Mouse (Mus musculus) left cerebral cortex, postnatal 25 days (tissue): ENCODE measurements around the gene Rpa1. TPM values are rescaled to one million over a fixed set of nuclear protein-coding genes. Genes with fewer than 3 reads are reported as not detected.

Experiments used
- DNase-seq, 2 experiments: peaks; one replicate each; pipeline ENCODE4 v3.0.0; 2022; ENCODE audit warnings: low spot score in 2 of 2, mixed read lengths in 1 of 2
- intact Hi-C: fragments of 180-260 bp; cut with DNase I; formaldehyde crosslinking; loops from one replicate; pipeline ENCODE4 v1.15.1; 2025
- total RNA-seq, 2 experiments: library from RNA; stranded (reverse); gene quantifications; 2 replicates each; pipeline ENCODE4 v1.2.3; 2021

Gene Rpa1
- total RNA-seq, 2 experiments from 2014 or later, result 44.2 to 46.9 TPM

DNA sequence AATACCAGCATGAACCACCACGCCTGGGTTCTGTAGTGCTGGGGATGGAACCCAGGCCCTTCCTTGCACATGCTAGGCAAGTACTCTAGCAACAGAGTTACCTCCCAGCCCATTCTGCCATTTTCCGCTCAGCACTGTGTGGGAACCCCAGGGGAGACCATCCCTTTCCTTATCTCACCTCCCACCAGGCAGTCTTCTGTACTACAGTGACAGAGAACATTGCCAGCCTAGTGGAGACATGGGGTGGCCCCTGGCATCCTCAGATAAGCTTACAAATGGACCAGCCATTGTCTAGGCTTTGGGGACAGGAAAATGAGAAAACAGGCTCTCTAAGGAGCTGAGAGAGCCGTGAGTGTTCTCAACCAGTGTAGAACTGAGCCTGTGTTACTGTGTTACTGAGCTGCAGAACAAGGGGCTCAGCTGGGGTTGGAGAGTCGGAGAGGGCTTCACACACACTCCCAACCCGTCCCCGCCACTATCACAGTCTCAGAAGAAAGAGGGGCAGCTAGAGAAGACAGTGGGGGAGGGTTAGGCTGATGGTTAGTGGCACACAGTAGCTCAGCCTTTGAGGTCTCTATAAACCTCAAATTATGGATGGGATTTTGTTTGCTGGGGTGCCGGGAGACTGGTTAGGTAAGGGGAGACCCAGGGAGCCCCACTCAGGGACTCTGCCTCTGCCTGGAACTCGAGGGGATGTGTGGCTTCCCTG is 77.7 kb downstream of the Rpa1 start:
- no peak for DNase-seq
- intact Hi-C loops, result no loop called here

DNA sequence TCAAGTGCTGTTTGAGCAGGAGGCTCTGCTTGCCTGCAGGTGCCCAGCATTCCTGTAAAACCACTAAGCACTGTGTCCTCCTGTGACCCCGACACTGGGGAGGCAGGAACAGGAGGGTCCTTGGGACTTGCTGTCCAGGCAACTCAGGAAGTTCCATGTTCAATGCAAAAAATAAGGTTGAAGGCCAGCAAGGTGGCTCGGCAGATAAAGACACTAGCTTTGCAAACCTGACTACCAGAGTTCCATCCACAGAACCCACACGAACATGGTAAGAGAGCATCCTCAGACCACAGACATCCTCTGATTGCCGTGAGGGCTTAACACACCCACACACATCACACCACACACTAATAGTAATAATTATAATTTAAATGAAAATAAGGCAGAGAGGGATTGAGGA is 78.9 kb downstream of the Rpa1 start:
- no peak for DNase-seq
- intact Hi-C loops, result no loop called here

- no peak for DNase-seq
- intact Hi-C loops, result no loop called here
Observed at GRCm38 (mm10) chr11:75268492-75268891, 79.6 kb downstream of the Rpa1 start.

GRCm38 (mm10) chr11:75267826-75268281 is 80.3 kb downstream of the Rpa1 start:
- intact Hi-C loops, result no loop called here

GRCm38 (mm10) chr11:75265545-75265944 is 82.6 kb downstream of the Rpa1 start:
- no peak for DNase-seq
- intact Hi-C loops, result no loop called here

More at GRCm38 (mm10) chr11:75267826-75268281, 80.3 kb downstream of the Rpa1 start:
- DNase-seq, result peak; percentile 56 to 89

GRCm38 (mm10) chr11:75264550-75264949 is 83.6 kb downstream of the Rpa1 start:
- no peak for DNase-seq
- intact Hi-C loops, result no loop called here

GRCm38 (mm10) chr11:75263964-75264312 is 84.2 kb downstream of the Rpa1 start:
- intact Hi-C loops, result no loop called here
- DNase-seq, result no peak

- intact Hi-C loops, result no loop called here
- DNase-seq, result no peak
Observed at GRCm38 (mm10) chr11:75263274-75263963, 84.7 kb downstream of the Rpa1 start.

DNA sequence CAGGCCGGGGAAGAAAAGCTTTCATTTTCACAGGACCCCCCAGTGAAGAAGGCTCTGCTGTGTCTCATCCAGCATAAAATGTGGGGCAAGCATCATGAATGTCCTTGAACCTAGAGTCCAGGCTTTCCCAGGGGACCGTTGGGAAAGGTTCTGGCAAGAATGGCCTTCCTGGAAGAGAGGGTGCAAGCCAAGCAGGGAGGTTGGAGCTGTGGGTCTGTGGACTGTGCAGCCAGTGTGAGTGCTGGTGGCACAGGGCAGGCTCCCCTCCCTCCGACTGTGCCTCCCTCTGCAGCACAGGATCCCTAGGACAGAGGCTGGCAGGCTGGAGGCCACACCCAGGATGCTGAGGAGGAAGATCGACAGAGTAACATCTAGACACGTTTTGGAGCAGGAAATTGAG is 85.3 kb downstream of the Rpa1 start:
- no peak for DNase-seq
- intact Hi-C loops, result no loop called here

DNA sequence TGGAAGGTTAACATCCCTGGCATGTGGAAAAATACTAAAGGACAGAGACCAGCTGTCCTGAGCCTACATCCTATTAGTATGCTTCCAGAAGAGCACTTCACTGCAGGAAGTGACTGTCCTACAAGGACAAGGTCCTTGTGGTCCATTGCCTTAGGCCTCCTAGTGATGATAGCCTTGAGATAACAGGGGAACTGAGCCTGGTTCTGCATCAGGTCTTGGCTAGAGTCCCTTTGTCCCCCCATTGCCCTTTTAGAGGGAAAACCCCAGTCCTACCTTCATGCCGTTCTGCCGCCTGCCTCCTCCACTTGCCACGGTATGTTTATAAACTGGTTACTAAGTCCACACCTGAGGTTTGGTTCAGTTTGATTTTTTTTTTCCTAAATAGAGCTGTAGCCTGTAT is 85.9 kb downstream of the Rpa1 start:
- no peak for DNase-seq
- intact Hi-C loops, result no loop called here

DNA sequence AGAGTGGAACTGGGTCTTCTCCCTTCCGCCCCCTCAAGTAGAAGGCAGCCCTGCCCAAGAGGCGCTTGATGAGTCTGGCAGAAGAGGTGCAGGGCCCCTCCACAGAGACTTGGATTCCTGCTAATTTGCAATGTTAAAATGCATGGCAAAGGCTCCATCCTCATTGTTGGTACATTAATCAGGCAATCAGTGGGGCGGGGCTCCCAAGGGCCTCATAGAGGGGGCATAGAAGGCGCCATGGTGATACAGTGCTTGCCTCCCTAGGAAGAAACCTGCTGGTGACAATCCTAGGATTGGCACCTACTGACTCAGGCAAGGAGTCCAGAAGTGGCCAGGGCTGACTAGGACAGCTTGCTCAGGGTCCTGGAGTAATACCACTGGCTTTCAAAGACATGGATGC is 86.4 kb downstream of the Rpa1 start:
- intact Hi-C loops, result no loop called here
- no peak for DNase-seq

- no peak for DNase-seq
- intact Hi-C loops, result no loop called here
Observed at GRCm38 (mm10) chr11:75261016-75261415, 87.1 kb downstream of the Rpa1 start.

- peak in 1 of 2 experiments; percentile 87 for DNase-seq
- intact Hi-C loops, result no loop called here
Observed at GRCm38 (mm10) chr11:75259996-75260561, 88.0 kb downstream of the Rpa1 start.

GRCm38 (mm10) chr11:75259416-75259815 is 88.7 kb downstream of the Rpa1 start:
- peak in 1 of 2 experiments; percentile 65 for DNase-seq
- intact Hi-C loops, result no loop called here

GRCm38 (mm10) chr11:75257056-75257648 is 91.0 kb downstream of the Rpa1 start:
- no peak for DNase-seq
- intact Hi-C loops, result no loop called here

GRCm38 (mm10) chr11:75255330-75255729 is 92.8 kb downstream of the Rpa1 start:
- DNase-seq, result no peak
- intact Hi-C loops, result no loop called here

DNA sequence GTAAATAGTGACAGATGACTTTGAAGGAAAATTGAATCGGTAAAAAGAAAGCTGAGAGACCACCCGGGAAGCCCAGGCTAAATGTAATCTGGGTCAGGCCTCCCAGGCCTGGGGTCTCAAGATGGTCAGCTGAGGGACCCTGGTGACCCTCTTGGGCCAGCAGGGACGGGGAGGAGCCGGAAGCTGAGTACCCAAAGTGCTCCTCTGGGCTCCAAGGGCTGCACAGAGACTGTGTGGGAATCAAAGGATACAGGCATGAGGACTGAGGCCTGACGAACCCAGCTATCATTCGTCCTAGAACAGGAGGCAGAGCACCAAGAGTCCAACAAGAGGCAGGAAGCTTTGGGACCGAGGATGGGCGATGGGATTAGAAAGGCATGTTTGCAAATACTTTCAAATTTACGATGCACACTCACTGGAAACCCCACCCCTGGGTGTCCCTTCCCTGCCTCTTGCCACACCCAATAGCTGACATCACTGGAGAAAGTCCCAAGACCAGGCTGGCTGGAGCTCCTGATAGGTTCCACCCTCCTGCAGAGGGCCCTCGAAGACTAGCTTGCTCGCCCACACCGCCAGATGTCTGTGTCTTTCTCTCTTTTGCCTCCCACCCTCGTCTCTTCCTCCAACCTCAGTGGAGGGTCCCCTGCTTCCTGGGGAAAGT is 93.7 kb downstream of the Rpa1 start:
- intact Hi-C loops, result no loop called here
- DNase-seq, result peak; percentile 64 to 91

DNA sequence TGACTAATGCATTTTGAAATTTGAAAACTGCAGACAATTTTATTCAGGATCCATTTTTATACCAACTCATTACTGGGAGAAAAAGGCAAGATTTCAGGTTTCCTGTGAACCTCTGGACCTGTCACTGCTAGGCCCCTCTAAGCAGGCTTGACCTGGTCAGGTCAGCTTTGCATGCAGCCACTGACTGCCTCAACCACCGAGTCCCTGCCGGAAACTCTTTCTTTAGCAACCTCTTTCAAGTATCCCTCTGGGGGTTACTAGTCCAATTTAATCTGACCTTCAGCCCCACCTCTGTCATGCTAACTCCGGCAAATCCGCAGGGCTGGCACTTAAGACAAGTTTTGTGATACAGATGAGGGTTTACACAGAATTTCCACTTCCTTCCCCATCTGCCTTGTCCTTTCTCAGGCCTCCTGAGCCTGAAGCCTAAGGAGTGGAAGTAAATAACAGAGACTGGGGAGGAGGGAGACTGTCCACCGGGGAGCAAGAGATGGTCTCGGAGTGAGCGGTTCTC is 96.5 kb downstream of the Rpa1 start:
- intact Hi-C loops, result no loop called here
- no peak for DNase-seq

DNA sequence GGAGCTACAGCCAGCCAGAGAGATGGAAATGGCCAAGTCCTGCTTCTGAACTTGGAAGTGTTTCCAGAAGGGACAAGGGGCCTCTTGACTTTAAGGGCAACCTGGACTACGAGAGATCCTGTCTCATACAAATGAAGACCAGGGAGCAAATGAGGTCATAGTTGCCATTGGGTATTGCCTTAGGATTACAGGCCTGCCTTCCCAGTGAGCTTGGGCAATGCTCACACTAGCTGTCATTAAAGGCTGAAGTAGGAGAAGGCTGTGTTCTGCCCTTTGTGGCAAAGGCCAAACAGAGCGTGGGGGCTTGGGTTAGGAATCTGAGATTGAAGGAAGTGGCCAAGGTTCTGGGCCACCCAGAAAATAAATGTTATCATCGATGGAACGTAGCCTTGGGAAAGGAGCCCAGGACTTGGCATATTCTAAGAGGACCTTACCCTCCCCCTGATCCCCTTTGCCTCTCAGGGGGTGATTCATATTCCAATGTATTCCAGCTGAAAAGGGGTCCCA is 97.1 kb downstream of the Rpa1 start:
- intact Hi-C loops, result no loop called here

DNA sequence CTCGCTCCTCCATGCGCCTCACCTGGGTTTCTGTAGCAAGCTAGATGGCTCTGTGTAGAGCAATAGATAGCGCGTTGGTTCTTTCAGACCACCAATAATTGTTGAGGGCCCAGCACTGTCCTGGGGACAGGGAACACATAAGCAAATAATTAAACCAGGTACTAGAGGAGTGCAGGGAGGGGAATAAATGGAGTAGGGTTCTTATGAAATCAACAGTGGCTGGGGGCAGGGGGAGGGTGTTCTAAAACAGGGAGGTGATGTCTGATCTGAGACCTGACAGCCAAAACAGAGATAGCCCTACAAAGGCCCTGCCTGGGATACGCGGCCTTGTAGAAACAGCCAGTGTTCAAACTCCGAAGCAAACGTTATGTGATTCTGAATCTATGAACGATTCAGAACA is 98.5 kb downstream of the Rpa1 start:
- no peak for DNase-seq
- intact Hi-C loops, result no loop called here

More for the DNA sequence above, 97.1 kb downstream of the Rpa1 start:
- no peak for DNase-seq
